Mouse (Mus musculus) megakaryocyte, embryonic 14.5 days (primary cell): ENCODE results near the gene Acot4.

ENCODE experiments used
- FLI1 ChIP-seq: IDR thresholded peaks from 2 replicates; pipeline ENCODE4 v1.6.1; 2012; ENCODE audit warnings: low read length, inconsistent platforms, mixed read lengths
- GATA1 ChIP-seq: IDR thresholded peaks from 3 replicates; pipeline ENCODE4 v1.6.1; 2012; ENCODE audit warnings: mixed read lengths, low read length, inconsistent platforms, borderline replicate concordance

DNA sequence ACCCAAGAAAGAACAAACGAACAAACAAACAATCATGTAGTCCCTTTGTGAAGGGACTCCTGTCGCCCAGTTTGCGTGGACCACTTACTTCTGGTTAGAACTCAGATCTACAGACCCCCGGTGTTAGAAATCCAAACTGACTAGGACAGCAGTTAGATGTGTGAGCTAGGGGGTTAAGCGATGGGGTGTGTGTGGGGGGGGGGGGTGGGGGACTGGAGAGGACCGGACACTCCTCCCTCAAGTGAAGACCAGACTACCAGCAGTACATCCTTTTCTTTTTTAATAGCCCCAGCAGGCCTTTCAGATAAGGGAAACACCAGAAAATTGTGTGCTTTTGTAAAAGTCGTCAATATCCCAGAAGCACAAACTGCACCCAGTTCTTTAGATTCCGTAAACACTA lies 29.4 kb upstream of the Acot4 start:
- TF ChIP-seq GATA1 (no peak), FLI1 (no peak)
